Mouse (Mus musculus) MEL (cell line): ENCODE data around the gene Tnks1bp1. TPM values are rescaled to one million over a fixed set of nuclear protein-coding genes. Genes with fewer than 3 reads are reported as not detected.

Source experiments
- DNase-seq: peaks from one replicate; pipeline ENCODE4 v3.0.0; 2011; ENCODE audit warnings: low read depth, low spot score
- H3K27ac ChIP-seq: 2 replicates; pipeline ENCODE4 v1.5.1; 2012; ENCODE audit warnings: low read depth, mild to moderate bottlenecking, control low read depth, low read length, moderate library complexity; ENCODE audit not compliant: control insufficient read depth
- H3K27me3 ChIP-seq, 2 experiments: fragments of 150-350 bp in 1 of 2; sonication (generic) in 1 of 2; 2 replicates each; pipeline ENCODE4 v1.6.1; 2012; ENCODE audit warnings: low read length in 2 of 2, mild to moderate bottlenecking in 2 of 2, improper control_type of control experiment in 1 of 2, moderate library complexity in 1 of 2; ENCODE audit not compliant: insufficient read depth in 2 of 2, control insufficient read depth in 1 of 2
- H3K36me3 ChIP-seq, 2 experiments: 2 replicates each; pipeline ENCODE4 v1.6.1; 2012 to 2014; ENCODE audit warnings: low read length in 2 of 2, improper control_type of control experiment in 1 of 2, inconsistent platforms in 1 of 2, mild to moderate bottlenecking in 1 of 2; ENCODE audit not compliant: insufficient read depth in 2 of 2, control insufficient read depth in 1 of 2
- H3K4me1 ChIP-seq, 2 experiments: fragments of 150-350 bp in 1 of 2; sonication (generic) in 1 of 2; 2 replicates each; pipeline ENCODE4 v1.6.1; 2012; ENCODE audit warnings: low read length in 2 of 2, improper control_type of control experiment in 1 of 2, mild to moderate bottlenecking in 1 of 2; ENCODE audit not compliant: insufficient read depth in 2 of 2, control insufficient read depth in 1 of 2
- H3K4me3 ChIP-seq, 2 experiments: fragments of 150-350 bp in 1 of 2; sonication (generic) in 1 of 2; 2 replicates each; pipeline ENCODE4 v1.5.1; 2012; ENCODE audit warnings: low read depth in 2 of 2, low read length in 2 of 2, mild to moderate bottlenecking in 2 of 2, moderate library complexity in 2 of 2, control low read depth in 1 of 2, improper control_type of control experiment in 1 of 2; ENCODE audit not compliant: control insufficient read depth in 1 of 2, insufficient read depth in 1 of 2
- H3K79me2 ChIP-seq: 2 replicates; pipeline ENCODE4 v1.6.1; 2012; ENCODE audit warnings: mild to moderate bottlenecking, low read length, moderate library complexity; ENCODE audit not compliant: control insufficient read depth, poor library complexity, insufficient read depth
- H3K9ac ChIP-seq: 2 replicates; pipeline ENCODE4 v1.6.1; 2012; ENCODE audit warnings: low read depth, mild to moderate bottlenecking, control low read depth, low read length, moderate library complexity; ENCODE audit not compliant: control insufficient read depth, poor library complexity, severe bottlenecking
- H3K9me3 ChIP-seq: fragments of 150-350 bp; sonication (generic); replicated peaks from 2 replicates; pipeline ENCODE4 v1.6.1; 2012; ENCODE audit warnings: mild to moderate bottlenecking, low read length, improper control_type of control experiment, moderate library complexity; ENCODE audit not compliant: insufficient read depth
- CHD1 ChIP-seq: IDR thresholded peaks from 2 replicates; pipeline ENCODE4 v1.6.1; 2012; ENCODE audit warnings: low read depth, mild to moderate bottlenecking, inconsistent platforms, low read length, improper control_type of control experiment
- CTCF ChIP-seq, 3 experiments: IDR thresholded peaks in 2 of 3; conservative IDR thresholded peaks in 1 of 3; 2 replicates each; pipeline ENCODE4 v1.5.1; 2011 to 2012; ENCODE audit warnings: low read length in 3 of 3, low read depth in 2 of 3, mild to moderate bottlenecking in 2 of 3, improper control_type of control experiment in 1 of 3, inconsistent platforms in 1 of 3, mixed read lengths in 1 of 3, moderate library complexity in 1 of 3; ENCODE audit not compliant: control insufficient read depth in 1 of 3, insufficient read depth in 1 of 3, poor library complexity in 1 of 3, severe bottlenecking in 1 of 3
- E2F4 ChIP-seq: IDR thresholded peaks from 2 replicates; pipeline ENCODE4 v1.6.1; 2011; ENCODE audit warnings: low read depth, low read length, improper control_type of control experiment, borderline replicate concordance
- EP300 ChIP-seq, 2 experiments: IDR thresholded peaks; 2 replicates each; pipeline ENCODE4 v1.6.1; 2011; ENCODE audit warnings: improper control_type of control experiment in 2 of 2, low read length in 2 of 2, low read depth in 1 of 2, mild to moderate bottlenecking in 1 of 2
- ETS1 ChIP-seq: IDR thresholded peaks from 2 replicates; pipeline ENCODE4 v1.6.1; 2012; ENCODE audit warnings: low read depth, mild to moderate bottlenecking, inconsistent platforms, low read length, improper control_type of control experiment, moderate library complexity
- HCFC1 ChIP-seq: IDR thresholded peaks from 2 replicates; pipeline ENCODE4 v1.6.1; 2012; ENCODE audit warnings: low read depth, mild to moderate bottlenecking, inconsistent platforms, low read length, improper control_type of control experiment, moderate library complexity
- KAT2A ChIP-seq: conservative IDR thresholded peaks from 2 replicates; pipeline ENCODE4 v1.6.1; 2012; ENCODE audit warnings: low read depth, low read length, improper control_type of control experiment, inconsistent platforms
- MAFK ChIP-seq: IDR thresholded peaks from 2 replicates; pipeline ENCODE4 v1.6.1; 2011; ENCODE audit warnings: low read depth, mild to moderate bottlenecking, low read length, improper control_type of control experiment, borderline replicate concordance
- MAZ ChIP-seq: IDR thresholded peaks from 2 replicates; pipeline ENCODE4 v1.6.1; 2012; ENCODE audit warnings: low read depth, mild to moderate bottlenecking, inconsistent platforms, low read length, improper control_type of control experiment
- MEF2A ChIP-seq: IDR thresholded peaks from 2 replicates; pipeline ENCODE4 v1.6.1; 2014; ENCODE audit warnings: low read depth, mild to moderate bottlenecking, inconsistent platforms, low read length, improper control_type of control experiment; ENCODE audit not compliant: poor library complexity, insufficient replicate concordance, severe bottlenecking; ENCODE audit errors: extremely low read depth
- MXI1 ChIP-seq: IDR thresholded peaks from 2 replicates; pipeline ENCODE4 v1.6.1; 2011; ENCODE audit warnings: mild to moderate bottlenecking, low read depth, low read length, improper control_type of control experiment
- NRF1 ChIP-seq: IDR thresholded peaks from 2 replicates; pipeline ENCODE4 v1.6.1; 2014; ENCODE audit warnings: low read depth, mild to moderate bottlenecking, inconsistent platforms, low read length, improper control_type of control experiment, moderate library complexity; ENCODE audit not compliant: poor library complexity, insufficient read depth, severe bottlenecking
- POLR2AphosphoS2 ChIP-seq: IDR thresholded peaks from 2 replicates; pipeline ENCODE4 v1.6.1; 2011; ENCODE audit warnings: low read length, improper control_type of control experiment
- POLR2AphosphoS5 ChIP-seq: IDR thresholded peaks from 2 replicates; pipeline ENCODE4 v1.6.1; 2012; ENCODE audit warnings: low read depth, borderline replicate concordance, mild to moderate bottlenecking, inconsistent platforms, low read length, moderate library complexity, mixed read lengths
- RAD21 ChIP-seq: IDR thresholded peaks from 2 replicates; pipeline ENCODE4 v1.6.1; 2011; ENCODE audit warnings: mild to moderate bottlenecking, low read depth, low read length, improper control_type of control experiment
- TAL1 ChIP-seq: IDR thresholded peaks from 2 replicates; pipeline ENCODE4 v1.6.1; 2012; ENCODE audit warnings: mild to moderate bottlenecking, inconsistent platforms, low read length, moderate library complexity, mixed read lengths
- TBP ChIP-seq: IDR thresholded peaks from 2 replicates; pipeline ENCODE4 v1.8.0; 2011; ENCODE audit warnings: low read depth, low read length, improper control_type of control experiment
- TCF12 ChIP-seq: IDR thresholded peaks from 2 replicates; pipeline ENCODE4 v1.6.1; 2014; ENCODE audit warnings: low read depth, mild to moderate bottlenecking, inconsistent platforms, low read length, improper control_type of control experiment, moderate library complexity
- UBTF ChIP-seq: IDR thresholded peaks from 2 replicates; pipeline ENCODE4 v1.6.1; 2012; ENCODE audit warnings: low read depth, mild to moderate bottlenecking, inconsistent platforms, low read length, improper control_type of control experiment, moderate library complexity, borderline replicate concordance; ENCODE audit not compliant: insufficient read depth
- USF1 ChIP-seq: IDR thresholded peaks from 2 replicates; pipeline ENCODE4 v1.6.1; 2014; ENCODE audit warnings: low read depth, mild to moderate bottlenecking, inconsistent platforms, low read length, improper control_type of control experiment, moderate library complexity
- ZC3H11A ChIP-seq: IDR thresholded peaks from 2 replicates; pipeline ENCODE4 v1.6.1; 2012; ENCODE audit warnings: low read depth, mild to moderate bottlenecking, inconsistent platforms, low read length, improper control_type of control experiment
- ZMIZ1 ChIP-seq: IDR thresholded peaks from 2 replicates; pipeline ENCODE4 v1.6.1; 2012; ENCODE audit warnings: low read depth, mild to moderate bottlenecking, inconsistent platforms, low read length, improper control_type of control experiment, moderate library complexity
- polyA plus RNA-seq, 2 experiments: library from polyadenylated mRNA; stranded (reverse) in 1 of 2; unstranded in 1 of 2; fragments of >175 nt in 1 of 2; fragments of >200 nt in 1 of 2; gene quantifications; 2 replicates each; pipeline versions ENCODE4 v1.2.1 to v1.2.4; 2012; ENCODE audit warnings: low replicate concordance in 2 of 2, low read depth in 1 of 2; ENCODE audit not compliant: insufficient read length in 2 of 2, insufficient read depth in 1 of 2, missing spikeins in 1 of 2
- total RNA-seq: library from RNA; depleted of rRNA; stranded (reverse); fragments of 300-350 nt; gene quantifications from 2 replicates; pipeline ENCODE4 v1.2.3, GENCODE M21; 2012

Gene Tnks1bp1
- total and polyA plus RNA-seq, 3 experiments, result 5.5 to 9.9 TPM; not detected in 1

DNA sequence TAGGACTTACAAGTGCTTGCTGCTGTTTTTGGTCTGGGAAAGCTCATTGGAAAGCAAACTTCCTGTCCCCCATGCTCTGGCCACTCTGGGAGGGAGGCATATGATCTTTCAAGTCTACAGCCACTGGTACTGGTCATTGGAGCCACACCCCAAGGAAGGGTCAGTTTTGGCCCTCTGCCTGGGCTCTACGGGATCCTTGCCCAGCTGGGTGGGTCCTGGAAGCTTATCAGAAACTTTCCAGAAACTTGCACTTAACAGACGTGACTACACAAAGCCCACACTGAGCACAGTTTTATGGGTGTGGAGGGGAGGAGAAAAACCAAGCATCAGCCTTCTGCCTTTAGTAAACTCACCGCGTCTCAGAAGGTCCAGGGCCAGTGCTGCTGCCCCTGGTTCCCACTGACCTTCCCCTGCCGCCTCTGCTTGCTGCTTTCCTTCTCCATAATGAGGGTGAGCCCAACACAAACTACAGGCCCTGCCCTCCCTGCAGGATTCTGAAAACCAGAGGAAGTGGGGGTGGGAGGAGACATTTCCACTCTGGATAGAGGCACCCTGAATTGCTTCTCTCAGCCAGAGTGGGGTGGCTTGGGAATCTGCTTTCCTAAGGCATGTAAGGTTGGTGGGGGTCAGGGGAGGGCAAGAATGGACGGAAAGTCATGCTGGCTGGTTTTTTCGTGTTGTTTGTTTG is 51.1 kb downstream of the Tnks1bp1 start:
- no peaks in the 10 kb centered on the region for H3K36me3 ChIP-seq
- no peak for TF ChIP-seq RAD21
- TF ChIP-seq CTCF (IDR thresholded peaks at IDR 0.05 in 2 of 3, conservative IDR thresholded peaks at IDR 0.05 in 1 of 3; ENCODE audit: control insufficient read depth in 1 of 3, insufficient read depth in 1 of 3, low read depth in 2 of 3, low read length in 3 of 3, poor library complexity in 1 of 3, severe bottlenecking in 1 of 3), result no peak
- no peak for TF ChIP-seq E2F4
- no peak for TF ChIP-seq TAL1
- no peak for TF ChIP-seq MEF2A
- TF ChIP-seq POLR2AphosphoS2, result no peak
- no peak for TF ChIP-seq MAZ
- no peak for TF ChIP-seq HCFC1
- no peak for TF ChIP-seq USF1
- TF ChIP-seq EP300 (IDR thresholded peaks at IDR 0.05; ENCODE audit: low read depth in 1 of 2, low read length in 2 of 2), result no peak
- TF ChIP-seq TBP, result no peak
- TF ChIP-seq, all 39 proteins: peak for 0
- H3K27me3 ChIP-seq, result 0 out of 4 replicates have a peak, but pooled peaks cover 0 to 2% of the 10 kb centered on the region in 2 experiments
- DNase-seq, result no peak
- peaks cover 0 to 4% of the 10 kb centered on the region in 2 experiments; a peak in 1 of 4 replicates for H3K4me1 ChIP-seq
- no peak overlapping the region for H3K9ac ChIP-seq
- no peak overlapping the region for H3K4me3 ChIP-seq
- no peak overlapping the region for H3K27ac ChIP-seq
- H3K79me2 ChIP-seq, result no peaks in the 10 kb centered on the region
- no peaks in the 10 kb centered on the region for H3K9me3 ChIP-seq

DNA sequence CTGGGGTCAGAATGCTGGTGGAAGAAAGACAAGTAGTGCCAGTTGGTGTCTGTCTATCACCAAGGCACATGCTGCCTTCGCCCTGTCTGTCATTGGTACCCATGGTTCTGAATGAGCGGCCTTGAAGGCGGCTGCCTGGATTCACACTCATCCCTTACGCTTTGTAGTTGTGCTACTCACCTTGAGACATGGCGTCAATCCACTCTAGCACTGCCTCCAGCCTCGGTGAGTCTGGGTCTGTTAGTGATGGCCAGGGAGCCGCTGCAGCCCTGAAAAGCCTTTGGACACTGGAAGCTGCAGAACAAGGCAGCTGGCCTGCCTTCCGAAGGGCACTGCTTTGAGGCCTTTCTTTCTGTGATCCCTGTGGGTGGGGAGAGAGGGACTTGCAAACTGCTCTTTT is 55.4 kb downstream of the Tnks1bp1 start:
- H3K9me3 ChIP-seq, result no peaks in the 10 kb centered on the region
- peaks cover 0 to 4% of the 10 kb centered on the region in 2 experiments; a peak in 1 of 4 replicates for H3K4me1 ChIP-seq
- H3K36me3 ChIP-seq, result no peaks in the 10 kb centered on the region
- no peak overlapping the region for H3K4me3 ChIP-seq
- H3K27ac ChIP-seq, result no peak overlapping the region
- no peak for DNase-seq
- TF ChIP-seq KAT2A (no peak), EP300 (IDR thresholded peaks at IDR 0.05; ENCODE audit: low read depth in 1 of 2, low read length in 2 of 2) (no peak), TCF12 (no peak), NRF1 (no peak), ETS1 (no peak), CHD1 (no peak), POLR2AphosphoS5 (no peak), HCFC1 (no peak), UBTF (no peak), ZC3H11A (no peak), MAFK (no peak), MXI1 (no peak), RAD21 (no peak), ZMIZ1 (no peak)
- H3K27me3 ChIP-seq, result 0 out of 4 replicates have a peak, but pooled peaks cover 0 to 2% of the 10 kb centered on the region in 2 experiments
- no peaks in the 10 kb centered on the region for H3K79me2 ChIP-seq
- no peak overlapping the region for H3K9ac ChIP-seq
